Mouse (Mus musculus) T-helper 17 cell (primary cell): Measurements from ENCODE around the gene Rab3d.

Experiments used
- in situ Hi-C, 2 experiments: fragments of 300-600 bp; cut with MboI, MseI; formaldehyde crosslinking; loops; 1 replicate in 1 of 2; 2 replicates in 1 of 2; pipeline ENCODE4 v1.15.1; 2025; ENCODE audit warnings: high pct_unique_total_duplicates in 2 of 2

Rab3d gene

GRCm38 (mm10) chr9:21918035-21918592, at the start of gene Rab3d:
TSS of gene Rab3d (minus strand) at chr9:21918192.
- in situ Hi-C loops, result loop anchor here in 1 of 2 experiments (5.0 kb wide), 1 partner anchor 66 kb away; the partner anchor contains the start of gene Dock6

DNA sequence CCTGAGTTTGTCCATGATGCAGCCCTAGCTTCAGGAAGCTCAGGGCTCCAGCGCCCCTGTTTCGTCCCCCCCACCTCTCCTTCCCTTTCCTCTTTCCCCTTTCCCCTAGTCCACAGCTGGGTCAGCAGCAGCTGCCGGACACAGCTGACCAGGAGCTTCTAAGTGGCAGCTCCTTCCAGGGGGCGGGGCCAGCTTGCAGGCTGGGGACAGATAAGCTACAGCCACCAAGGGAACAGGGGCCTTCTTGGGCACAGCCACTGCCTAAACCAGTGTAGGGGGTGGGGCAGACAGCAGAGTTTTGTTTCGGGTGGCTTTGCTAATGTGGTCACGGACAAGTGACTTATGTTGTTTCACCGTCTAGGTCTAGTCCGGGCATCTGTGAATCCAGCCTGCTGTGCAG, 45.4 kb upstream of the Rab3d start, which contains the start of gene Epor:
Epor (minus strand) TSS at position 90 of the 400 bp plus-strand sequence.
- in situ Hi-C loops, result no loop called here

GRCm38 (mm10) chr9:21962416-21963059, 44.5 kb upstream of the Rab3d start:
- in situ Hi-C loops, result no loop called here

DNA sequence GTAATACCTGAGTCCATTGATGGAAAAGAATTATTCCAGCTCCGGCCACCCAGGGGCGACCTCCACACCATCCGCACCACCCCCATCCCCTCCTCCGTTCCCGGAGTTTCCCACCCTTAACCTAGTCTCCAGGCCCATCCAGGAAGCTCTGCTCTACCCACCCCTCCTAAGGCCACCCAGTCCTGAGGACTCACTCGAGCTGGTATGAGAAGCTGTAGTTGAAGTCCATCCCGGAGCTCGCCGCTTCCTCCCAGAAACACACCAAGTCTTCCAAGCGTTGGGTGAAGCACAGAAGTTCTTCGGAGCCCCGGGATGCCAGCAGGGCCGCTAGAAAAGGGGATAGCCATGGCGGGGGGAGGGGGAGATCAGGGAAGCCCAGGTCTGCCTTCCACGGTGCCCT, 44.0 kb upstream of the Rab3d start:
- in situ Hi-C loops, result no loop called here

DNA sequence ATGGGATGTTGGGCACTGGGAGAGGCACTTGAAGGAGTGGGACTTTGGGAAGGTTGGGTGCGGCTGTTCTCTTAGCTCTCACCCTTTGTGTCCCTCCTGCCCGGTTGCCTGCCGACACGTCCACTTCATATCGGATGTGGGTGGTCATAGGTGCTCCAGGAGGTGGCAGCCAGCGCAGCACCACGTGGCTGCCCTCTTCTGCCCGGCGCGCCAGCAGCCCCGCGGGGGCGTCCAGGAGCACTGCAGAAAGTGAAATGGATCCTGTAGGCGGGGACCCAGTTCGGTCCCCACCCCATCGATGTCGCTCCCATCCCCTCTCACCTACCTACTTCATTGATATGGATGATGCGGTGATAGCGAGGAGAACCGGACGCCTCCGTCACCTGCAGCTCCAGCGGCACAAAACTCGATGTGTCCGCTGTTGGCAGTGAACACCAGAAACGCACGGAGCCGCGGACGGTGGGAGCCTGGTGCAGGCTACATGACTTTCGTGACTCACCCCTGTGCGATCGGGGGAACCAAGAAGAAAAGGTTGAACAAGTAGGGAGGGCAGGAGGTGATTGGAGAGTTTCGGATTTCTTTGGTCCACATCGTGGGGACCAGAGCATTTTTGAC, 43.5 kb upstream of the Rab3d start:
- in situ Hi-C loops, result no loop called here

- in situ Hi-C loops, result no loop called here
Observed at GRCm38 (mm10) chr9:21960558-21961208, 42.7 kb upstream of the Rab3d start.

DNA sequence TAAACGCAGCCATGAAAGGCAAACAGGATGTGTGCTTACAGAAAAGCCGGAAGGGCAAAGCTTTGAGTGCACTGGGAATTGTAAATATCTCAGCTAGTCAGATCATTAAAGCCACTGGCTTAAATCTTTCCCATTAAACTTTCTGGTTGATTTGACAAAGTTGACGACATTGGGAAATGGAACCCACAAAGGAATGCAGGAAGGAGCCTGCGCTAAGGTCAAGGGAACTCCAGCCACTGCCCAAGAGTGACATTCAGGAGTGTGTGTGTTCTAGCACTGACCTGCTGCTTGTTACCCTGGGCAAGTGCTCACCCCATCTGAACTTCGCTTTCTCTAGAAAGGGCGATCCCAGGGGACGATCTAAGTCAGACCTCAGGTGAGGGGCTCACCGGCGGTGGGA, 42.1 kb upstream of the Rab3d start:
- in situ Hi-C loops, result no loop called here

- in situ Hi-C loops, result no loop called here
Observed at GRCm38 (mm10) chr9:21959244-21959643, 41.3 kb upstream of the Rab3d start.

GRCm38 (mm10) chr9:21958372-21958771, 40.4 kb upstream of the Rab3d start:
- in situ Hi-C loops, result no loop called here

GRCm38 (mm10) chr9:21955570-21956281, 37.7 kb upstream of the Rab3d start, which contains the start of gene Swsap1:
TSS of gene Swsap1 (plus strand) at chr9:21955755.
- in situ Hi-C loops, result no loop called here

DNA sequence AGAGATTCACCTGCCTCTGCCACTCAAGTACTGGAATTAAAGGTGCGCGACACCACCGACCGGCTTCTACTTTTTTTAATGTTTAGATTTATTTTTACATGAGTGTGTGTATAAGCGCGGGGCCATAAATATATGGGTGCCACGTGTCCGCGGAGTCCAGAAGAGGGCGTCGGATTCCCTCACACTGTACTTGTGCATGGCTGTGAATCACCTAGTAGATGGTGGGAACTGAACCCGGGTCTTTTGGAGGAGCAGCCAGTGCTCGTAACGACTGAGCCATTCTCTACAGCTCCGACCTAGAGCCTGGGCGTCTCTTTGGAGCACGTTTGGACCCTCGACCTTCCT, 37.2 kb upstream of the Rab3d start:
- in situ Hi-C loops, result no loop called here

- in situ Hi-C loops, result no loop called here
Observed at GRCm38 (mm10) chr9:21954635-21955034, 36.6 kb upstream of the Rab3d start.

DNA sequence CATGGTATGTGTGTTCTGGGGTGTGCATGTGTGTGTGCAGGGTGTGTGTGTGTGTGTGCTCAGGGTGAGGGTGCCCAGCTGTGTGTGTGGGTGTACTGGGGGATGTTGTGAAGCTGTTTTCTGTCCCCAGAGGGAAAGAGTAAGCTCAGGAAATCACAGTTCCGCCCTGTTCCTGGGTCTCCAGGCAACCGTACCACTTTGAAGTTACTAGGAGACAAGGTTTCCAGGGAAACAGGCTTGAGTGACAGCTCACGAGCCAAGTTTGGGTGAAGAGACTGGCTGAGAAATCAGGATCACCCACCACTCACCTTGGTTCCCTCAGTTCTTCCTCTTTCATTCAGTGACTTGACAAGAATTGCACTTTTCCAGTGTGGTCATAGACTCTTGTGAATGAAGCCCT, 35.6 kb upstream of the Rab3d start:
- in situ Hi-C loops, result no loop called here

GRCm38 (mm10) chr9:21951977-21952376, 34.0 kb upstream of the Rab3d start:
- in situ Hi-C loops, result no loop called here

GRCm38 (mm10) chr9:21950322-21950721, 32.3 kb upstream of the Rab3d start:
- in situ Hi-C loops, result no loop called here

GRCm38 (mm10) chr9:21948790-21949189, 30.8 kb upstream of the Rab3d start:
- in situ Hi-C loops, result no loop called here

GRCm38 (mm10) chr9:21948146-21948545, 30.2 kb upstream of the Rab3d start:
- in situ Hi-C loops, result no loop called here

DNA sequence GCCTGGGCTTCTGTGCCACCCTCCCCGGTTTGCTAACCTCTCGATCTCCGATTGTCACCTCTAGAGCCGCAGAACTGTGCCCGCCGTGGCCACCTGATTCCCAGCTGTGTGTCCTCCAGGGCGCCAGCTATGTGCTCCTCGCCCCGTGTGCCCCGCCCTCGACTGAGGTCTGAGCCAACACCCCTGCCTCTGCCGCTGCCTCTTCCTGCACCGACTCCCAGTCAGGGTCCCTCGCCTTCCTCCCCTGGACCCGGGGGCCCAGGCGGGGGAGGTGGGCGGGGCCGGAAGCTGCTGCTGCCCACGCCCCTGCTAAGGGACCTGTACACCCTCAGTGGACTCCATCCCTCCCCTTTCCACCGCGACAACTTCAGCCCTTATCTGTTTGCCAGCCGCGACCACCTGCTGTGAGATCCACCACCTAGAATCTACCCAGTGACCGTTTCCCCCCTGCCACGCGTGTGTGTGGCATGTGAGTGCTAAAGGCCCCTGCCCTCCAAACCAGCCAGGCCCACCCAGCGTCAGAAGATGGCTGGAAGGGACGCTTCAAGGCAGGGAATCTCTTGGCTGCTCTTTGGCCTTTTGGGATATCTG, 29.6 kb upstream of the Rab3d start:
- in situ Hi-C loops, result no loop called here

DNA sequence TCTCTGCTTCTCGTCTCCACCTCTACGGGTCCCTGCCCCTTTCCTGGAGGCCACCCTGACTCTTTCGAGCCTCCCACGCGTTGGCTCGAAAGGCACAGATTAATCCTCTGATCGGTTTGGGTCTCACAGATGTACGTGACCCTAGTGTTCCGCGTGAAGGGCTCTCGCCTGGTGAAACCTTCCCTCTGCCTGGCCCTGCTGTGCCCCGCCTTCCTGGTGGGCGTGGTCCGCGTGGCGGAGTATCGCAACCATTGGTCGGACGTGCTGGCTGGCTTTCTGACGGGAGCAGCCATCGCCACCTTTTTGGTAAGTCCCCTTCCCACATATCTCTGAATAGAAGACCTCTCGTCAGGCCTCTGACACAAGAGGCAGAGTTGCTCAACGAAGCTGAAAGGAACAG, 26.3 kb upstream of the Rab3d start:
- in situ Hi-C loops, result no loop called here

- in situ Hi-C loops, result no loop called here
Observed at GRCm38 (mm10) chr9:21943638-21944037, 25.6 kb upstream of the Rab3d start.

GRCm38 (mm10) chr9:21943046-21943445, 25.1 kb upstream of the Rab3d start:
- in situ Hi-C loops, result no loop called here
